Mouse (Mus musculus) embryonic facial prominence, embryonic 15.5 days (tissue): ENCODE measurements around the gene Cygb. TPM values are rescaled to one million over a fixed set of nuclear protein-coding genes. Genes with fewer than 3 reads are reported as not detected.
"Not testable (repeated sequence)": the region's sequence is repeated elsewhere in the genome, so short reads cannot be mapped to it uniquely, and the experiment has no call there.

Experiments used
- ATAC-seq: fragments of 200-750 bp; cut with Nextera tagmentation; 2 replicates; pipeline ENCODE4 v1.8.0; 2017; ENCODE audit warnings: low read depth, moderate TSS enrichment; ENCODE audit not compliant: insufficient number of reproducible peaks, low FRiP score, low TSS enrichment
- H3K27ac ChIP-seq: fragments of 300-500 bp; sonication (generic); replicated peaks from 2 replicates; pipeline ENCODE4 v1.5.1; 2015; ENCODE audit warnings: mild to moderate bottlenecking, inconsistent platforms
- H3K27me3 ChIP-seq: fragments of 300-500 bp; sonication (generic); 2 replicates; pipeline ENCODE4 v1.6.1; 2015; ENCODE audit warnings: inconsistent platforms
- H3K36me3 ChIP-seq: fragments of 300-500 bp; sonication (generic); 2 replicates; pipeline ENCODE4 v1.6.1; 2015; ENCODE audit warnings: mild to moderate bottlenecking, inconsistent platforms
- H3K4me1 ChIP-seq: fragments of 300-500 bp; sonication (generic); 2 replicates; pipeline ENCODE4 v1.6.1; 2015; ENCODE audit warnings: inconsistent platforms
- H3K4me2 ChIP-seq: fragments of 300-500 bp; sonication (generic); replicated peaks from 2 replicates; pipeline ENCODE4 v1.6.1; 2015; ENCODE audit warnings: mild to moderate bottlenecking, inconsistent platforms
- H3K4me3 ChIP-seq: fragments of 300-500 bp; sonication (generic); replicated peaks from 2 replicates; pipeline ENCODE4 v1.5.1; 2015; ENCODE audit warnings: mild to moderate bottlenecking, inconsistent platforms
- H3K9ac ChIP-seq: fragments of 300-500 bp; sonication (generic); 2 replicates; pipeline ENCODE4 v1.6.1; 2015; ENCODE audit warnings: inconsistent platforms
- H3K9me3 ChIP-seq: fragments of 300-500 bp; sonication (generic); replicated peaks from 2 replicates; pipeline ENCODE4 v1.6.1; 2016; ENCODE audit warnings: inconsistent platforms
- WGBS: fragments of 180-500 bp; shearing (Covaris S2); methylation state at CpG from one replicate; pipeline ENCODE4 v1.1.7; 2015; 5-methylcytosine and 5-hydroxymethylcytosine counted together
- polyA plus RNA-seq: library from polyadenylated mRNA; unstranded; fragments of >200 nt; fragmentation: Nextera tagmentation; extraction: Ambion mirVana; gene quantifications from 2 replicates; pipeline ENCODE4 v1.2.1, GENCODE M21; 2015

Cygb gene
- polyA plus RNA-seq, 1 experiment from 2014 or later = 33.3 TPM

- ATAC-seq = no peak
- Histone ChIP-seq H3K27me3 (no peaks in the 10 kb centered on the region), H3K9ac (0 out of 2 replicates have a peak overlapping the region, but pooled peaks have one; percentile 86), H3K4me2 (peak overlapping the region; percentile 80), H3K4me3 (no peak overlapping the region), H3K36me3 (peaks cover 51% of the 10 kb centered on the region), H3K4me1 (peaks cover 51% of the 10 kb centered on the region), H3K9me3 (no peaks in the 10 kb centered on the region), H3K27ac (0 out of 2 replicates have a peak overlapping the region, but pooled peaks have one; percentile 22)
- WGBS = 86% methylated on average over 2 of the region's 2 CpGs
Measured at GRCm38 (mm10) chr11:116673410-116673809, 19.3 kb upstream of the Cygb start.

GRCm38 (mm10) chr11:116672595-116672994 lies 18.5 kb upstream of the Cygb start:
- Histone ChIP-seq H3K27ac (0 out of 2 replicates have a peak overlapping the region, but pooled peaks have one; percentile 11), H3K36me3 (peaks cover 48% of the 10 kb centered on the region), H3K4me3 (peak overlapping the region; percentile 71), H3K9ac (peak overlapping the region; percentile 86), H3K27me3 (no peaks in the 10 kb centered on the region), H3K4me1 (peaks cover 54% of the 10 kb centered on the region), H3K4me2 (peak overlapping the region; percentile 80), H3K9me3 (no peaks in the 10 kb centered on the region)
- ATAC-seq = no peak
- 19% methylated on average over 7 of the region's 7 CpGs for WGBS

- Histone ChIP-seq H3K9ac (peak overlapping the region; percentile 86), H3K27ac (peak overlapping the region; percentile 71), H3K4me1 (peaks cover 54% of the 10 kb centered on the region), H3K27me3 (no peaks in the 10 kb centered on the region), H3K4me3 (peak overlapping the region; percentile 71), H3K36me3 (peaks cover 42% of the 10 kb centered on the region), H3K4me2 (peak overlapping the region; percentile 80), H3K9me3 (no peaks in the 10 kb centered on the region)
- no peak for ATAC-seq
- WGBS = under 1% methylated on average over 24 of the region's 24 CpGs
Measured at GRCm38 (mm10) chr11:116671845-116672434, 17.8 kb upstream of the Cygb start.

GRCm38 (mm10) chr11:116671112-116671844 lies 17.2 kb upstream of the Cygb start:
- Histone ChIP-seq H3K4me2 (peak overlapping the region; percentile 80), H3K9me3 (no peaks in the 10 kb centered on the region), H3K27ac (peak overlapping the region; percentile 71), H3K4me3 (peak overlapping the region; percentile 71), H3K9ac (peak overlapping the region; percentile 86), H3K4me1 (peaks cover 54% of the 10 kb centered on the region), H3K36me3 (peaks cover 35% of the 10 kb centered on the region), H3K27me3 (no peaks in the 10 kb centered on the region)
- ATAC-seq = peak; percentile 88
- under 1% methylated on average over 45 of the region's 45 CpGs for WGBS

DNA sequence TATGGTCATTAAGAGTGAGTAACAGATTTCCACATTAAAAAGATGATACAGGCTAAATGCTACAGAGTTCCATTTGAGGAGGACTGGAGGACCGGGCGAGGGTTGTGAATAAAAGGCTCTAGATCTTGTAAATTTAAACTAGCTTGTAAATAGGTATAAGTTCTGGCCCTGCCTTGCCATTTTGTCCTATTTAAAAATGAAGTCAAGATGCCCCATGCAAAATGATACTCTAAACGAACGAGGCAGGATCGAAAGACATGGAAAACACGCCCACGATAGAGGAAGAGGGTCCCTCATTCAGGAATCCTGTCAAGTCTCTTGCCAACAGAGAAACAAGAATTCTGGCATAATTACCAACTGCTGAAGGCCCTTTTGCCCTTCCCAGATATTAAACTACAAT lies 16.3 kb upstream of the Cygb start:
- H3K9ac ChIP-seq = no peak overlapping the region
- WGBS = 52% methylated on average over 7 of the region's 7 CpGs
- H3K4me2 ChIP-seq = peak overlapping the region; percentile 80; the same call in 1 of the 2 replicates
- peaks cover 27% of the 10 kb centered on the region for H3K36me3 ChIP-seq
- no peaks in the 10 kb centered on the region for H3K9me3 ChIP-seq
- peaks cover 54% of the 10 kb centered on the region for H3K4me1 ChIP-seq
- no peaks in the 10 kb centered on the region for H3K27me3 ChIP-seq
- no peak for ATAC-seq
- H3K27ac ChIP-seq = no peak overlapping the region
- no peak overlapping the region for H3K4me3 ChIP-seq

GRCm38 (mm10) chr11:116669787-116670365 lies 15.8 kb upstream of the Cygb start:
- Histone ChIP-seq H3K9ac (no peak overlapping the region), H3K36me3 (peaks cover 21% of the 10 kb centered on the region), H3K4me1 (peaks cover 52% of the 10 kb centered on the region), H3K4me3 (no peak overlapping the region), H3K27me3 (no peaks in the 10 kb centered on the region), H3K4me2 (no peak overlapping the region), H3K27ac (no peak overlapping the region), H3K9me3 (no peaks in the 10 kb centered on the region)
- 38% methylated on average over 13 of the region's 13 CpGs for WGBS
- ATAC-seq = no peak

DNA sequence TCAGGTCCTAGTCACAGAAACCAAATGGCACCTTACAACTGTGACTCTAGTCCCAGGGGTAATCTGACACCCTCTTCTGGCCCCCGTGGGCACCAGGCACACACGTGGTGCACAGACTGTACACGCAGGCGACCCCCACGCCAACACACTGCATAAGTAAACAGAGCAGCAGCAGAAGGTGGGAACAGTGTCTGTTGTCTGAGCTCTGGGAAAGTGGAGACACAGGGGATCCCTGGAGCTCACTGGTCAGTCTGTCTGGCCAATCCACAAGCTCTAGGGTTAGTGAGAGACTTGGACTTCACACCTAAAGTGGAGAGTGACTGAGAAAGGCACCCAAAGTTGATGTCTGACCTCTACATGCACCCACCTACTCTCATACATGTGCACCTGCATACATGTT lies 15.2 kb upstream of the Cygb start:
- Histone ChIP-seq H3K36me3 (peaks cover 16% of the 10 kb centered on the region), H3K4me3 (no peak overlapping the region), H3K27me3 (no peaks in the 10 kb centered on the region), H3K9me3 (no peaks in the 10 kb centered on the region), H3K4me1 (peaks cover 48% of the 10 kb centered on the region), H3K27ac (no peak overlapping the region), H3K9ac (no peak overlapping the region), H3K4me2 (no peak overlapping the region)
- WGBS = 26% methylated on average over 5 of the region's 5 CpGs
- ATAC-seq = no peak

DNA sequence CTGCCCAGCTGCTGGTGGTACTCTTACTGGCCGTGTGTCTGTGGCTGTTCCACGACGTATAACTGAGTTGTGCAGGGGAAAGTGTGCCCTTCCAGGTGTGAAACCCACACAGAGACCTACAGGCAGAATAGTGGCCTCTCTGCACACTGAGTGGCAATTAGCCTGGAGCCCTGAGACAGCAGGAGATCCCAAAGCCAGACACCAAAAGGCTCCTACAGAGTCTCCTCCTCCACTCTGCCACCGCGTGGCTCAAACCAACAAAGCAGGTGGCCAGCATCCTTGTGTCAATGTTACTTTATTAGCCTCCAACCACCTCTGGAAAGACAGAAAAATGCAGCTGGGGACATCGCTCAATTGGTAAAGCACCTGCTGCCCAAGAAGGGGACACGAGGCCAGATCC lies 14.7 kb upstream of the Cygb start:
- Histone ChIP-seq H3K9ac (no peak overlapping the region), H3K9me3 (no peaks in the 10 kb centered on the region)
- WGBS = 39% methylated on average over 7 of the region's 7 CpGs

GRCm38 (mm10) chr11:116668381-116668825 lies 14.3 kb upstream of the Cygb start:
- Histone ChIP-seq H3K4me2 (no peak overlapping the region), H3K27me3 (0 out of 2 replicates have a peak, but pooled peaks cover 6% of the 10 kb centered on the region), H3K9me3 (no peaks in the 10 kb centered on the region), H3K27ac (no peak overlapping the region), H3K4me1 (peaks cover 45% of the 10 kb centered on the region), H3K36me3 (peaks cover 7% of the 10 kb centered on the region; the same call in 1 of the 2 replicates), H3K4me3 (no peak overlapping the region), H3K9ac (no peak overlapping the region)
- WGBS = 75% methylated on average over 10 of the region's 10 CpGs
- ATAC-seq = no peak

More for the DNA sequence above, 14.7 kb upstream of the Cygb start:
- no peak overlapping the region for H3K4me2 ChIP-seq
- H3K4me3 ChIP-seq = no peak overlapping the region
- peaks cover 48% of the 10 kb centered on the region for H3K4me1 ChIP-seq
- no peak for ATAC-seq
- H3K27me3 ChIP-seq = 0 out of 2 replicates have a peak, but pooled peaks cover 1% of the 10 kb centered on the region
- H3K27ac ChIP-seq = no peak overlapping the region
- H3K36me3 ChIP-seq = peaks cover 11% of the 10 kb centered on the region

GRCm38 (mm10) chr11:116667930-116668329 lies 13.8 kb upstream of the Cygb start:
- WGBS = 68% methylated on average over 8 of the region's 8 CpGs
- no peak overlapping the region for H3K4me2 ChIP-seq
- no peak overlapping the region for H3K27ac ChIP-seq
- H3K36me3 ChIP-seq = peaks cover 2% of the 10 kb centered on the region; the same call in 1 of the 2 replicates
- H3K9ac ChIP-seq = no peak overlapping the region
- no peaks in the 10 kb centered on the region for H3K9me3 ChIP-seq
- H3K27me3 ChIP-seq = 0 out of 2 replicates have a peak, but pooled peaks cover 8% of the 10 kb centered on the region
- H3K4me1 ChIP-seq = peaks cover 42% of the 10 kb centered on the region
- no peak for ATAC-seq
- no peak overlapping the region for H3K4me3 ChIP-seq

DNA sequence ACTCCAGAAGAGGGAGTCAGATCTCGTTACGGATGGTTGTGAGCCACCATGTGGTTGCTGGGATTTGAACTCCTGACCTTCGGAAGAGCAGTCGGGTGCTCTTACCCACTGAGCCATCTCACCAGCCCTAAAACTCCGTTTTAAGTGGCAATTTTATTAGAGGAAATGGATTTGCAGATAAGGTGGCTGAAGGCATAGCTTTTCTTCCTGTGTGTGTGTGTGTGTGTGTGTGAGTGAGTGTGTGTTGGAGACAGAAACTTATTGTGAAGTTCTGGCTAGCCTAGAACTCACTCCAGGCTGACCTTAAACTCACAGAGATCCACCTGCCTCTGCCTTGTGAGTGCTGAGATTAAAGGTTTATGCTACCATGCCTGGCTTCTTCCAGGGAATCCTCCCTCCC lies 12.9 kb upstream of the Cygb start:
- peaks cover 43% of the 10 kb centered on the region for H3K4me1 ChIP-seq

More for the DNA sequence above, 12.9 kb upstream of the Cygb start:
- H3K36me3 ChIP-seq, ATAC-seq, H3K27ac ChIP-seq, H3K4me3 ChIP-seq, H3K27me3 ChIP-seq, H3K4me2 ChIP-seq, H3K9ac ChIP-seq, H3K9me3 ChIP-seq: not testable (repeated sequence)
- 79% methylated on average over 5 of the region's 5 CpGs for WGBS
